Mouse (Mus musculus): ENCODE data around the gene Abi2.

Gene Abi2

DNA sequence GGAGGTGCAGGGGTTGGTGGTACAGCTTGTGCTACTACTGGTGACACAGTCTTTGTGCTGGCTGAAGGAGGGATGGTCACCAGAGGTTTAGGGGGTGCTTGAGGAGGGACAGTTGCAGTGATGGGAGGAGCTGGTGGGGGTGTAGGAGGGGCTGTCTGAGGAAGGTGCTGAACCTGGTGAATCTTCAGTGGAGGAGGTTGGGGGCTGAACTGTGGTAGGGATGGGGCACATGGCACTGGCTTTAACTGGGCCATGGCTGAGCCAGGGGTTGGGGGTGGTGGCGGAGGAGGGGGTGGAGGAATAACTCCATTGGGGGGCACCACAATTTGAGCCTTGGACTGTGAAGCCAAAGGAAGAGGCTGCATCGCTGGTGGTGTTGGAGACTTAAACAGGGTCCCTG, 80.2 kb downstream of the Abi2 start:
- no peak for DNase-seq (ENCODE audit: low spot score in 2 of 2)

DNA sequence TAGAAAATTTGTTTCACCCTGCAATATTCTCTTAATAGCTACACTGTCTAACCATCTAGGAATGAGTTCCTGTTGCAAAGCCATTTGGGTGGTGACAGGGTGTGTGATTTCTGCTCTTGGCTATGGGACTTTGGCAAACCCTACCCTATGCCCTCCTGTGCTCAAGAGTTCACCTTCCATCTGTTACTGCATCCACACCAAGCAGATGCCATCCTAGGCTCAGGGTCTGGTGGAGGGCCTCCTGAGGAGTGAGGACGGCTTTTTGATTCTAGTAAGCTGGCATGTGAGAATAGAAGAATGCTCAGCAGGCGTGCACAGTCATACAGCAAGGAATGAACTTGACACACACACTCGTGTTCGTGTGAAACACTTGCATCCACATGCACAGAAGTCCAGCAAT, 81.1 kb downstream of the Abi2 start:
- DNase-seq (ENCODE audit: low spot score in 2 of 2), result no peak

DNA sequence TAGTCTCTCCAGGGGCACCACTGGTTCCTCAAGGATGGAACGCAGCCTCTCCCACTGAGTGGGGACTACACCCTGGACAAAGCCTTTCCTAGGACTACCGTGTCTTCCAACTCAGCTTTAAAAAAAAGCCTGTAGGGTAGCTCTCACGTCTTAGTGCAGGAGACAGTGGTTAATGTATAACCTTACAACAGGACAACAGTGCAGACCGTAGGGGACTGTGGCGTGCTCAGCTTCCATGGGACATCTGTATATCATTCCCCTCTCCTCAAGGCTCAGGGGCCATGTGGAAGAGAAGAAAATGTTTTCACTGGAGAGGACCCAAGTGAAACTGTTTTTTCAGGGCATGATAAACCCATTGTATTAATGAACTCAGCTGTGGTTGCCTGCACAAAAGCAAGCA, 83.0 kb downstream of the Abi2 start:
- DNase-seq (ENCODE audit: low spot score in 2 of 2), result no peak

DNA sequence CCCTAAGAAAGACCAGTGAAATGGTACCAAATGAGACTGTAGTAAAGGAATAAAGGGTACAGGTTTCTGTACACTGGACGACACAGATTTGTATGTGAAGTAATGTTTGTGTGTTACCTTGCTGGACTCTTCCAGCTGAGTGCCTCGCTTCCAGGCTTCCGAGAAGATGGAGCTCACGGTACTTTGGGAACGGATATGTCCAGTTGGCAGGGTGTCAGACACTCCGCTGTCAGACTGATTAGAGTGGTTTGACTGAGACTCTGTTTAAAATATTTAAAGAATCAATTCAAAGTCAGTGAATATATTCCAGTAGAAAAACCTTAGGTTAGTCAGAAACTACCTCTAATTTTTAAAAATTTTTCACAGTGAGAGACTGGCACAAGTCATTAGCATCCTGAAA, 84.0 kb downstream of the Abi2 start:
- no peak for DNase-seq (ENCODE audit: low spot score in 2 of 2)

DNA sequence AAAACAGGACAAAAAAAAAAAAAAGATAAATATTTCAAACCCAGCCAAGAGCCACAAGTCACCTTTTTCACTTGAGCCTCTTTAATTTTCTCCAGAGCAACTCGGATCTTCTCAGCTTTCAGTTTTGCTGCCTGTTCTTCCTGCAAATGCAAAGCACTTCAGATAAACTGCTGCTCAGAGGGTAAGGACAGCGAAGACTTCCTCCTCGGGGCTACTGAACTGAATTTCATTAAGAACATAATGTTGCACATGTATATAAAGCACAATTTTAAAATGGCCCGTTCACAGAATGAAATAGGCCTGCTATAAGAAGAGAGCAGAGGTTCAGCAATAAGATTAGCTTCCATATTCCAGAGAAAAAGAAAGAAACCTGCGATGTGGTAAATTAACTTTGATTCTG, 94.0 kb downstream of the Abi2 start:
- no peak for DNase-seq (ENCODE audit: low spot score in 2 of 2)

DNA sequence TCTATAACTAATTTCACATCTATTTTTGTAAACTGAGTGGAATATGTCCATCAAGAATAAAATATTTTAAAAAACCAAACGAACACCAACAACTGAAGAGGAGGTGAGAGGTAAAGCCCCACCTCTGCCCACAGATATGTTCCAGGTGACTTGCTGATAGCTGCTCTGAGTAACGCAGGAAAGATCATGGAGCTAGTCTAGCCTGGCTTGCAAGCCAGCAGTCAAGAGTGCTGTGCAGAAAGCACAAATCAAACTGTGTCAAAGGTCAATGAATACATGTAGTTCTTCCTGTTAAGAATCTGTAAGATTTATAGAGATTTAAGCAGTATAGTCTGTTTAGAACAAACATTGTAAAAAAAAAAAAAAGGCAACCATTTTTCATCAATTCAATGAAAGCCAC, 101.2 kb downstream of the Abi2 start:
- no peak for DNase-seq (ENCODE audit: low spot score in 2 of 2)

DNA sequence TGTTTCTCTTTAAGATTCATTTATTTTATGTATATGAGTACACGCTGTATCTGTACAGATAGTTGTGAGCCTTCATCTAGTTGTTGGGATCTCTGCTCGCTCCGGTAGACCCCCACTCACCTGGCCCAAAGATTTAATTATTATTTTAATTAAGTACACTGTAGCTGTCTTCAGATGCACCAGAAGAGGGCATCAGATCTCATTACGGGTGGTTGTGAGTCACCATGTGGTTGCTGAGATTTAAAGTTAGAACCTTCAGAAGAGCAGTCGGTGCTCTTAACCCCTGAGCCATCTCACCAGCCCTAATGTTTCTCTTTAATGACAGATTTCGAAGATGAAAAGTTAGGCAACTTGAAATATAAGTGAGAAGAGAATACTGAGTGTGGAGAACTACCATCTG, 120.7 kb downstream of the Abi2 start:
- DNase-seq (ENCODE audit: low spot score in 2 of 2), result no peak

DNA sequence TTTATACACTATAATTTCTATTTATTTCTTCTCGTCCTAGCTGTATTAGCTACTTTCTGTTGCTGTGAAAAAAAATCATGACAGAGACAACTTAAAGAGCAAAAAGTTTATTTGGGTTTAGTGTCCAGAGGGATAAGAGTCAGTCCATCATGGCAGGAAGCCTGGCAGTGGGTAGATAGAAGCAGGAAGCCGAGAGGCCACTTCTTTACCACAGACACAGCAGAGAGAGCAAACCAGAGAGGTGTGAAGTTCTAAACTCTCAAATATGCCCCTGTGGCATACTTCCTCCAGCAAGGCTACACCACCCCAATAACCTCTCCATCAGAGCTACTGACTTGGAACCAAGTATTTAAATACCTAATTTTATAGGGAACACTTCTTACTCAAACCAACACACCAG, 121.2 kb downstream of the Abi2 start:
- no peak for DNase-seq (ENCODE audit: low spot score in 2 of 2)
